Mouse (Mus musculus): ENCODE measurements around the gene Zdhhc5. TPM values are rescaled to one million over a fixed set of nuclear protein-coding genes. Genes with fewer than 3 reads are reported as not detected.

Zdhhc5 gene
- polyA plus RNA-seq, 2 experiments from 2014 or later, result 10.1 to 12.5 TPM

DNA sequence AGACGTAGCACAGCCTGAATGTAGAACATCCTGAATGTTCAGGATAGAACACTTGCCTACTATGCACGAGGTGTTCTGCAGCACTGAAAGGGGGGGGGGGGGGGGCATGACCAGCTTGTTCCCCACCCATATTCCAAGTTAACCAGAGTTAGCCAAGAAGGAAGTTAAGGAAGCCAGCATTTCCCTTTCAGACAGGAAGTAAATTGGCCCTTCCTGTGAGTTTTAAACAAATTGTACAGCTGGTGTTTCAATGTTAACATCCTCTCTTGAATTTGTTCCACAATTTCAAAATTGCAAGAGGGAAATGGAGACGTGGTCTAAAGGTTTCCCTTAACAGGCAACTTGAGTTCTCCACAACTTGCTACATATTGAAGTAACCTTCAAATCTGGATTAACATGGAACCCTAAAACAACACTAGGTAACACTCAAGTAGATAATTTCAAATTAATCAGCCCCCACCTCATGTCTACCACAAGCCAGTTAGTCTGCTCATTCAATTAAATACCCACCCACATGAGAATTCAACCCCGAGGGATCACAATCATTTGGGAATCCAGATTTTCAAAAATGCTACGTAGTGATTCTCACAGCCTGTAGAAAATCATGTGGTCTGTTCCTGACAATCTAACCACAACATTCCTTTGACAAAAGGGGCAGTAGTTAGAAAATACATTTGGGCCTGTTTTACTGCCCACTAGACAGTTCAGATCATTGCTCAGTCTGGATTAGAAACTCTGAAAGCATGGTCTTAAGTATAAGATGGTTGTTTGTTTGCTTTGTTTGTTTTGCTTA lies 76.4 kb downstream of the Zdhhc5 start:
- no peak for ATAC-seq

Other genes starting within 250 kb of the Zdhhc5 start
- 1 to 10 TPM; 3.9 to 6.5 TPM for gene Tfpi, start 238.4 kb downstream of the Zdhhc5 start, polyA plus RNA-seq (2017; shearing (Covaris generic))
- gene Ctnnd1, start 64.4 kb downstream of the Zdhhc5 start, polyA plus RNA-seq (2017; shearing (Covaris generic)), result 1 to 10 TPM in 1 of 2 experiments, under 1 TPM in 1; 0.89 to 1.1 TPM
- gene Btbd18, start 56.1 kb downstream of the Zdhhc5 start, polyA plus RNA-seq (2017; shearing (Covaris generic)), result under 1 TPM in 1 of 2 experiments, not detected in 1; 0.48 TPM
- gene Selenoh, start 44.4 kb downstream of the Zdhhc5 start, polyA plus RNA-seq (2017; shearing (Covaris generic)), result 100 to 1,000 TPM in 1 of 2 experiments, 10 to 100 TPM in 1; 96.4 to 131 TPM
- gene Gm28635, start 37.1 kb downstream of the Zdhhc5 start, polyA plus RNA-seq (2017; shearing (Covaris generic)), result not detected
- 10 to 100 TPM; 14.9 to 18.3 TPM for gene Med19, start 36.8 kb downstream of the Zdhhc5 start, polyA plus RNA-seq (2017; shearing (Covaris generic))
- gene Tmx2, start 36.0 kb downstream of the Zdhhc5 start, polyA plus RNA-seq (2017; shearing (Covaris generic)), result 100 to 1,000 TPM; 115 to 140 TPM
- 10 to 100 TPM; 50.3 to 54.6 TPM for gene Clp1, start 12.2 kb upstream of the Zdhhc5 start, polyA plus RNA-seq (2017; shearing (Covaris generic))
- 1 to 10 TPM; 1.3 to 2.1 TPM for gene Ypel4, start 18.9 kb upstream of the Zdhhc5 start, polyA plus RNA-seq (2017; shearing (Covaris generic))
- gene Gm19426, start 28.5 kb upstream of the Zdhhc5 start, polyA plus RNA-seq (2017; shearing (Covaris generic)), result not detected
- not detected for gene Serping1, start 60.3 kb upstream of the Zdhhc5 start, polyA plus RNA-seq (2017; shearing (Covaris generic))
- 100 to 1,000 TPM in 1 of 2 experiments, 10 to 100 TPM in 1; 89.3 to 121 TPM for gene Ube2l6, start 83.6 kb upstream of the Zdhhc5 start, polyA plus RNA-seq (2017; shearing (Covaris generic))
- not detected for gene Smtnl1, start 107.5 kb upstream of the Zdhhc5 start, polyA plus RNA-seq (2017; shearing (Covaris generic))
- gene Timm10, start 111.8 kb upstream of the Zdhhc5 start, polyA plus RNA-seq (2017; shearing (Covaris generic)), result 10 to 100 TPM; 34.7 to 40.8 TPM
- 1 to 10 TPM; 3.8 to 4.7 TPM for gene Slc43a1, start 123.7 kb upstream of the Zdhhc5 start, polyA plus RNA-seq (2017; shearing (Covaris generic))
- not detected for gene Rtn4rl2, start 171.5 kb upstream of the Zdhhc5 start, polyA plus RNA-seq (2017; shearing (Covaris generic))
- 10 to 100 TPM in 1 of 2 experiments, 1 to 10 TPM in 1; 7.0 to 10.7 TPM for gene Slc43a3, start 221.4 kb upstream of the Zdhhc5 start, polyA plus RNA-seq (2017; shearing (Covaris generic))